Mouse (Mus musculus) hindbrain, embryonic 10.5 days (tissue): Measurements from ENCODE around the gene Kcnk2. TPM values are rescaled to one million over a fixed set of nuclear protein-coding genes. Genes with fewer than 3 reads are reported as not detected.

ENCODE experiments used
- DNase-seq: peaks from one replicate; pipeline ENCODE4 v3.0.0-alpha.2; 2017; ENCODE audit warnings: low spot score
- H3K27ac ChIP-seq: fragments of 300-500 bp; sonication (generic); 2 replicates; pipeline ENCODE4 v1.5.1; 2016; ENCODE audit warnings: mild to moderate bottlenecking, moderate library complexity
- H3K27me3 ChIP-seq: fragments of 300-500 bp; sonication (generic); 2 replicates; pipeline ENCODE4 v1.6.1; 2016; ENCODE audit warnings: mild to moderate bottlenecking; ENCODE audit not compliant: poor library complexity, insufficient read depth, severe bottlenecking
- H3K36me3 ChIP-seq: fragments of 300-500 bp; sonication (generic); 2 replicates; pipeline ENCODE4 v1.6.1; 2016; ENCODE audit warnings: mild to moderate bottlenecking, moderate library complexity
- H3K4me1 ChIP-seq: fragments of 300-500 bp; sonication (generic); replicated peaks from 2 replicates; pipeline ENCODE4 v1.6.1; 2016; ENCODE audit warnings: mild to moderate bottlenecking
- H3K4me3 ChIP-seq: fragments of 300-500 bp; sonication (generic); 2 replicates; pipeline ENCODE4 v1.5.1; 2016; ENCODE audit warnings: mild to moderate bottlenecking, moderate library complexity
- H3K9me3 ChIP-seq: fragments of 300-500 bp; sonication (generic); 2 replicates; pipeline ENCODE4 v1.6.1; 2016; ENCODE audit warnings: mild to moderate bottlenecking, moderate library complexity
- WGBS: fragments of 180-500 bp; shearing (Covaris S2); methylation state at CpG from one replicate; pipeline ENCODE4 v1.1.7; 2016; 5-methylcytosine and 5-hydroxymethylcytosine counted together
- polyA plus RNA-seq: library from polyadenylated mRNA; unstranded; fragments of >200 nt; fragmentation: Nextera tagmentation; extraction: Ambion mirVana; gene quantifications from 2 replicates; pipeline ENCODE4 v1.2.1, GENCODE M21; 2016

Gene Kcnk2
- 2.8 and 3.2 TPM in 2 replicates for polyA plus RNA-seq

DNA sequence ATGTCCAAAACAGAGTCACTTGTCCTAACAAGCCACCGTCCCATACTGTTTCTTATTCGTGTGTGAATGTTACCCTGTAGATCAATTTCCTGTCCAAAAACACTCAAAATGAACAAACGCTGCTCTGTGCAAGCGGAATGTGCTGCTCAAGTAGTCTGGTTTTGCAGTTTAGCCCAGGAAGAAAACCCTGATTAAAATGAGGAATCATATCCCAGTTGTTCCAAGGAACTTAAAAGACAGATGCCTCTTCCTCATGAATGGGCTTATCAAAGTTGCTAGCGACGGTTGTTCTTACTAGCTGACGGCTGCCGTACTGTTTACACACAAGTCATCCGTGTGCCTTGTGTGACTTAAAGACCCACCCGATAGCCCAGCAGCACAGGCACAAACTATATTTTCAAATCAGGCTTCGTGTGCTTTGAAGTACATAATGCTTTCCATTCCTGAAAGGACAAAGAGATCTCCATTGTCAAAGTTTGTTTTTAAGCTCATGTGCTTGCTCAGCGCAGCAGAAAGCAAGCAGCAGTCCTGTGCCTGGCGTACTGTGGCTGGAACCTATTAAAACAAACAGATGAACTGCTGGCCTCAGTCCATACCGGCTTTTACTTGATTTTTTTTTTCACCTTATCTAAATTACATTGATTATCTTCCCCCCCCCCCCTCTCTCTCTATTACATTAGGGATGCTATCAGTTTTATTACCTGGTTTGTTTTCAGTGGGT is at the start of gene Kcnk2:
Gene Kcnk2, minus strand, starts transcription at position 51 of the 721 bp plus-strand sequence.
- no peak for DNase-seq
- Histone ChIP-seq H3K27ac (no peak within 1 kb of the TSS), H3K4me1 (peaks cover 8% of the 10 kb centered on the region), H3K36me3 (no peaks in the 10 kb centered on the region), H3K9me3 (no peaks in the 10 kb centered on the region), H3K27me3 (0 out of 2 replicates have a peak, but pooled peaks cover 2% of the 10 kb centered on the region), H3K4me3 (no peak within 1 kb of the TSS)
- 66% methylated on average over 14 of the region's 14 CpGs for WGBS

GRCm38 (mm10) chr1:189440741-189441140 is 38.7 kb upstream of the Kcnk2 start:
- no peak overlapping the region for H3K4me3 ChIP-seq
- no peak for DNase-seq
- H3K36me3 ChIP-seq = no peaks in the 10 kb centered on the region
- H3K9me3 ChIP-seq = no peaks in the 10 kb centered on the region
- H3K4me1 ChIP-seq = no peaks in the 10 kb centered on the region
- H3K27ac ChIP-seq = no peak overlapping the region
- H3K27me3 ChIP-seq = no peaks in the 10 kb centered on the region
- 89% methylated on average over 9 of the region's 9 CpGs for WGBS

- Histone ChIP-seq H3K27ac (no peak overlapping the region), H3K36me3 (no peaks in the 10 kb centered on the region), H3K4me1 (peaks cover under 1% of the 10 kb centered on the region; the same call in 1 of the 2 replicates), H3K9me3 (no peaks in the 10 kb centered on the region), H3K4me3 (no peak overlapping the region), H3K27me3 (no peaks in the 10 kb centered on the region)
- 72% methylated on average over 5 of the region's 5 CpGs for WGBS
- no peak for DNase-seq
Observed at GRCm38 (mm10) chr1:189437126-189437525, 35.1 kb upstream of the Kcnk2 start.

- no peak overlapping the region for H3K4me3 ChIP-seq
- 86% methylated on average over 10 of the region's 10 CpGs for WGBS
- H3K9me3 ChIP-seq = no peaks in the 10 kb centered on the region
- H3K4me1 ChIP-seq = peaks cover 16% of the 10 kb centered on the region
- no peak overlapping the region for H3K27ac ChIP-seq
- H3K27me3 ChIP-seq = no peaks in the 10 kb centered on the region
- H3K36me3 ChIP-seq = no peaks in the 10 kb centered on the region
- no peak for DNase-seq
Observed at GRCm38 (mm10) chr1:189435452-189435851, 33.4 kb upstream of the Kcnk2 start.

GRCm38 (mm10) chr1:189431479-189431878 is 29.4 kb upstream of the Kcnk2 start:
- 40% methylated on average over 5 of the region's 5 CpGs for WGBS
- no peaks in the 10 kb centered on the region for H3K27me3 ChIP-seq
- no peak overlapping the region for H3K4me3 ChIP-seq
- H3K9me3 ChIP-seq = no peaks in the 10 kb centered on the region
- H3K36me3 ChIP-seq = no peaks in the 10 kb centered on the region
- peaks cover 24% of the 10 kb centered on the region for H3K4me1 ChIP-seq
- no peak for DNase-seq
- no peak overlapping the region; the same call in 1 of the 2 replicates for H3K27ac ChIP-seq

DNA sequence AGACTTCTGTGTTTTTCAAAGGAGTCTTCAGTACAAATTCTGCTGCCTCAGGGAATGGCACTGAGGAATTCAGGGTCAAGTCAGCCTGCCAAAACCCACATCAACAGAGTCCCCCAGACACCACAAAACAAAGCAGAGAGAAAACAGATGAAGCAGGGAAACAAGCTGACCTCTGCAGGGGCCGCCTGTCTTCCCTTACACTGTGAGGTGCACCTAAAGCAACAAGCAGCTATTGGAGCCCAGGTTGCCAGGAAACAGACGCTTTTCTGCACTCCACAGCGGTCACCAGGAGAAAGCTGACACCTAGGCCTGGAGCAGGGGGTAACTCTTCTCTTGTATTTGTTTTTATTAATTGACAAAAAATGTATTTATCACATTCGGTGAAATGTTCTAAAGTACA is 28.5 kb upstream of the Kcnk2 start:
- peak; percentile 65 for DNase-seq
- 22% methylated on average over 4 of the region's 4 CpGs for WGBS
- Histone ChIP-seq H3K27ac (no peak overlapping the region), H3K27me3 (no peaks in the 10 kb centered on the region), H3K4me3 (no peak overlapping the region), H3K36me3 (no peaks in the 10 kb centered on the region), H3K4me1 (peaks cover 24% of the 10 kb centered on the region), H3K9me3 (no peaks in the 10 kb centered on the region)

DNA sequence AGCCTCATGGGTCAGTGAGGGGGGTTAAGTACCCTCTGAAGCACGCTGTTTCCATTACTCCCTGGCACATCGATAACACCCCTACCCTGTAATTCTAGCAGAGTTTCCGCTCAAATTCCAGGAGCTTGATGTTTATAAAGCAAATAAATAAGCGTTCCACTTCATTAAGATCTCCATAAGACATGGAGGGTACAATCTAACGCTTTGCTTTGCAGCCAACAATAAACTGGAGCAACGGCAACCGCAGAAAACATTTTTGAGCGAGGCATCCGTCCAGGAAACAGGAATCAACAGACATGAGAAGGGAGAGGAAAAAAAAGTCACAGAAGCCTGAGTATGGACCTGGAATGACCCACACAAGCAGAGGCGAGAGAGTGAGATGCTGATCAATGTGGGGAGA is 27.5 kb upstream of the Kcnk2 start:
- no peak for DNase-seq
- Histone ChIP-seq H3K27ac (peak overlapping the region; percentile 29; the same call in 1 of the 2 replicates), H3K27me3 (no peaks in the 10 kb centered on the region), H3K4me1 (peaks cover 24% of the 10 kb centered on the region), H3K4me3 (no peak overlapping the region), H3K36me3 (no peaks in the 10 kb centered on the region), H3K9me3 (no peaks in the 10 kb centered on the region)
- 75% methylated on average over 10 of the region's 10 CpGs for WGBS

DNA sequence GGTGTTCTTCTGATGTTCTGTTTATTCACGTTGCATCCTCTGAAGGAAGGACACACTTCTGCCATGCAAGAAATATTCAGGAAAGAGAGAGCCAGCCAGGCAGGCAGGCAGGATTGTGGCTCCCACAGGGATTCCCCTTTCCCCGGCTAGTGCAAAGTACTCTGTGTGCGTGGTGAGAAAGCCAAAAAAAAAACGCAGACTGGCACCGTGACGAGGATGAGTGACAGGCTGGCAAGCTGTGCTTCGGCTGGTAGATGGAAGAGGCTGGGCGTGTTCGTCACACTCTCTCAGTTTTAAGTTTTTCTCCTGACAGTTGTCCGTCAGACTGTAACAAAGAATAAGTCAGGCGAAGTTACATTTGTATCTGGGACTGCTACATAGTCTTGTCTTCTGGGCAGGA is 24.2 kb upstream of the Kcnk2 start:
- Histone ChIP-seq H3K36me3 (no peaks in the 10 kb centered on the region), H3K9me3 (no peaks in the 10 kb centered on the region), H3K4me3 (no peak overlapping the region), H3K4me1 (peaks cover 15% of the 10 kb centered on the region), H3K27me3 (no peaks in the 10 kb centered on the region), H3K27ac (no peak overlapping the region)
- WGBS = 81% methylated on average over 11 of the region's 11 CpGs
- DNase-seq = no peak

DNA sequence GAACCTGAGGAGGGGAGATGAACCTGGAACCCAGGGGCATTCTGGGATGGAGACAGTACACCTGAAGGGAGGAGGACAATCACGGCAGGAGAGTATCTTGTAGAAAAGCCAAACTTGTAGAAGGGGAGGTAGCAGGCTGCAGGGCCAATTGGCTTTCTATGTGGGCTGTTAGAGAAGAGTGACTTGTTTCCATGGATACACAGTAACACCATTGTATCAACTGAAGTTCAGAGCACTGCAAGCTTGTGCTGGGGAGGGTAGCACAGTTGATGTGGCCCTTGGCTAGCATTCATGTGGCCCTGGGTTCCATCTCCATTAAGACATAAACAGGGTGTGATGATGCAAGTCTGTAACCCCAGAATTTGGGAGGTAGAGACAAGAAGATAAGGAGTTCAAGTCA is 17.8 kb upstream of the Kcnk2 start:
- Histone ChIP-seq H3K9me3 (no peaks in the 10 kb centered on the region), H3K4me3 (no peak overlapping the region), H3K36me3 (no peaks in the 10 kb centered on the region), H3K27ac (no peak overlapping the region), H3K4me1 (no peaks in the 10 kb centered on the region), H3K27me3 (no peaks in the 10 kb centered on the region; the same call in 1 of the 2 replicates)
- no peak for DNase-seq
- 71% methylated on average over 1 of the region's 1 CpGs for WGBS

DNA sequence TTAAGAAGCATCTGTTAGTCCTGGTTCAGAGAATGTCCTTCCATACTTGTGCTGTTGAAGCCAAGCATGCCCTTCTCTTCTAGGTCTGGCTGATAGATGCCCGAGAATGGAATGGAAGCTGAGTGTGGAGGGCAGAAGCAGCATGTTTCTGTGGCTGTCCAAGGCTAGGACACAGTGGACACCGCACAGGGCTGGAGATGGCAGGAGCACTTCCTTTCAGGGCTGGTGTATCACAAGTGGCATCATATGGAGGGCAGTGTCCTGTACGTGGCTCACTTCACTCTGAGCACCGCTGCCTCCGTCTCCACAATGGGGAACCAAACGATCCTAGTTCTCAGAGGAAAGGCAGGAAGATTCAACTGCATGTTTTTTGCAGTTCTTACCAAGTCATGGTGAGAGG is 7.8 kb upstream of the Kcnk2 start:
- Histone ChIP-seq H3K9me3 (no peaks in the 10 kb centered on the region), H3K27ac (no peak overlapping the region), H3K36me3 (no peaks in the 10 kb centered on the region), H3K4me1 (peaks cover 17% of the 10 kb centered on the region), H3K4me3 (no peak overlapping the region), H3K27me3 (0 out of 2 replicates have a peak, but pooled peaks cover 2% of the 10 kb centered on the region)
- 94% methylated on average over 6 of the region's 6 CpGs for WGBS
- DNase-seq = no peak

DNA sequence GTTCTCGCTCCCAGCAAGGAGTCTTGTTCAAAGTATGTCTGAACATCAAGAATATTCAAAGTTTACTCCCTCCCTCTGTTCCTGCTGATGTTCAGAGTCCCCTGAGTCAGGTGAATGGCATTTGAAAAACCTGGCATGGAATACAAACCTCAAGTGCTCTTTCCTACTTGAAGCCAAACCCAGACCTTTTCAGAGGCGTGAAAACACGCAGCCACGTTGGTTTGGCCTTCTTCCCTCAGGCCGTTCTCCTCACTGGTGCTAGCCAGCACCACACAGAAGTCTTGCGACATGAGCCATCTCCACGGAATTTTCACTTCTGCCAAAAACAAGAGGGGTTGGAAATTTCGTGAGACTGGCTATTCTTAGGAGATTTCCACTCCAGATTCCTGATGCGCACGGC is 3.1 kb upstream of the Kcnk2 start:
- Histone ChIP-seq H3K27ac (no peak overlapping the region), H3K4me1 (peaks cover 17% of the 10 kb centered on the region), H3K36me3 (no peaks in the 10 kb centered on the region), H3K4me3 (no peak overlapping the region), H3K27me3 (0 out of 2 replicates have a peak, but pooled peaks cover 2% of the 10 kb centered on the region), H3K9me3 (no peaks in the 10 kb centered on the region)
- no peak for DNase-seq
- WGBS = 77% methylated on average over 10 of the region's 10 CpGs

- H3K27me3 ChIP-seq = 0 out of 2 replicates have a peak, but pooled peaks cover 2% of the 10 kb centered on the region
- no peak overlapping the region for H3K4me3 ChIP-seq
- peaks cover 17% of the 10 kb centered on the region for H3K4me1 ChIP-seq
- H3K9me3 ChIP-seq = no peaks in the 10 kb centered on the region
- WGBS = 63% methylated on average over 6 of the region's 6 CpGs
- no peaks in the 10 kb centered on the region for H3K36me3 ChIP-seq
- DNase-seq = no peak
- H3K27ac ChIP-seq = no peak overlapping the region
Observed at GRCm38 (mm10) chr1:189403546-189403945, 1.5 kb upstream of the Kcnk2 start.

DNA sequence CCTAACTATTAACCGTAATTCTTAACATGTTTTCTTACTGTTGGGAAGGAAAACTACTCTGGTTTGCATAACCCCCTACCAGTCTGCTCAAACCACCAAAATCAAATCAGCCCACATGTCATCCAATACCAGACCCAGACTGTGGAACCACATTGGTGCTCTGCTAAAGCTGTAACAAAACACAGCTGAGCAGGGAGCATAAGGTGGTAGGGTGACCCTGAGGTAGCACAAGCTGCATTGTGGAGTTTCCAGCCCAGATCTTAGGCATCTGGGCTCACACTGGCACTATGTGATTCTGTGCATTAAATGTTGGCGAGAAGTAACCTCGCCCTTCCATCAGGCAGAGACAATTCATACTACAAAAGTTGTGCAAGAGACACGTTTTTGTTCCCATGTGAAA is 1.1 kb upstream of the Kcnk2 start:
- WGBS = 75% methylated on average over 4 of the region's 4 CpGs
- no peak for DNase-seq

More for the DNA sequence above, 1.1 kb upstream of the Kcnk2 start:
- H3K4me3 ChIP-seq = no peak overlapping the region
- H3K4me1 ChIP-seq = peaks cover 15% of the 10 kb centered on the region
- no peak overlapping the region for H3K27ac ChIP-seq
- H3K27me3 ChIP-seq = 0 out of 2 replicates have a peak, but pooled peaks cover 2% of the 10 kb centered on the region
- H3K36me3 ChIP-seq = no peaks in the 10 kb centered on the region
- no peaks in the 10 kb centered on the region for H3K9me3 ChIP-seq
